Mouse (Mus musculus) kidney, embryonic 15.5 days (tissue): ENCODE measurements at regions not wholly inside any gene's neighbourhood (a gene's known extent, or its start where the extent isn't known, plus 50 kb on each side); places are given as distances from the start of the nearest gene placed in this dataset.

Experiments
- ATAC-seq: fragments of 200-750 bp; cut with Nextera tagmentation; replicated peaks from 2 replicates; pipeline ENCODE4 v1.8.0; 2017; ENCODE audit warnings: moderate TSS enrichment; ENCODE audit not compliant: low FRiP score
- H3K27ac ChIP-seq: fragments of 300-500 bp; sonication (generic); 2 replicates; pipeline ENCODE4 v1.5.1; 2015; ENCODE audit warnings: mild to moderate bottlenecking, inconsistent platforms
- H3K27me3 ChIP-seq: fragments of 300-500 bp; sonication (generic); 2 replicates; pipeline ENCODE4 v1.6.1; 2015; ENCODE audit warnings: inconsistent platforms
- H3K36me3 ChIP-seq: fragments of 300-500 bp; sonication (generic); 2 replicates; pipeline ENCODE4 v1.6.1; 2015; ENCODE audit warnings: inconsistent platforms
- H3K4me1 ChIP-seq: fragments of 300-500 bp; sonication (generic); 2 replicates; pipeline ENCODE4 v1.6.1; 2015; ENCODE audit warnings: inconsistent platforms
- H3K4me2 ChIP-seq: fragments of 300-500 bp; sonication (generic); 2 replicates; pipeline ENCODE4 v1.6.1; 2015; ENCODE audit warnings: moderate library complexity, mild to moderate bottlenecking, inconsistent platforms
- H3K4me3 ChIP-seq: fragments of 300-500 bp; sonication (generic); replicated peaks from 2 replicates; pipeline ENCODE4 v1.5.1; 2015; ENCODE audit warnings: mild to moderate bottlenecking, inconsistent platforms
- H3K9ac ChIP-seq: fragments of 300-500 bp; sonication (generic); 2 replicates; pipeline ENCODE4 v1.6.1; 2015; ENCODE audit warnings: mild to moderate bottlenecking, inconsistent platforms
- H3K9me3 ChIP-seq: fragments of 300-500 bp; sonication (generic); replicated peaks from 2 replicates; pipeline ENCODE4 v1.6.1; 2016; ENCODE audit warnings: inconsistent platforms
- WGBS: fragments of 180-500 bp; shearing (Covaris S2); methylation state at CpG from one replicate; pipeline ENCODE4 v1.1.7; 2015; ENCODE audit warnings: mixed read lengths; 5-methylcytosine and 5-hydroxymethylcytosine counted together

- no peak for ATAC-seq
- H3K36me3 ChIP-seq: no peaks in the 10 kb centered on the region
- H3K4me2 ChIP-seq: no peak overlapping the region
- H3K27ac ChIP-seq: no peak overlapping the region
- no peaks in the 10 kb centered on the region for H3K27me3 ChIP-seq
- H3K4me1 ChIP-seq: no peaks in the 10 kb centered on the region
- H3K9me3 ChIP-seq: no peaks in the 10 kb centered on the region
- H3K9ac ChIP-seq: no peak overlapping the region
- H3K4me3 ChIP-seq: no peak overlapping the region
These were observed 503.5 kb downstream of the Inhba start for GRCm38 (mm10) chr13:16515195-16515594.

DNA sequence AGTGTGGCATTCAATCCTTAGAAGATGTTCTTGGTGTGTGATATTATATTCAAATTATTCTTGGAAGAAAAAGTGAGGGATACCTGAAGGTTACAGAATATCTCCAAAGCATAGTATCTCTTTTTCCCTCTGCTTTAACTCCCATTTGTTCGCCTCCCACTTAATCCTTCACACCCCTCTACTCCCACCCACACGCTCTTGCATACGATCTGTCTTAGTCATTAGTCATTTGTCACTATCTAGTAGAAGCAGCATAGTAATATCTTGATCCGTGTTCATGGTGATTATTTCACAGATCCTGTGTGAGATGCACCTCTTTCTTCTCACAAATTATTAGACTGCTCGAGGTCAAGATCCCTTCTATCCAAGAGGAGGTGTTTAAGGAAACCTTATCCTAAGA lies 517.4 kb downstream of the Inhba start:
- no peak for ATAC-seq
- 40% methylated on average over 5 of the region's 5 CpGs for WGBS
- no peaks in the 10 kb centered on the region for H3K36me3 ChIP-seq

GRCm38 (mm10) chr13:16543771-16544170 lies 532.1 kb downstream of the Inhba start:
- Histone ChIP-seq H3K4me1 (no peaks in the 10 kb centered on the region), H3K36me3 (no peaks in the 10 kb centered on the region), H3K27ac (no peak overlapping the region), H3K9me3 (no peaks in the 10 kb centered on the region), H3K4me3 (no peak overlapping the region), H3K27me3 (no peaks in the 10 kb centered on the region), H3K4me2 (no peak overlapping the region), H3K9ac (no peak overlapping the region)
- 65% methylated on average over 5 of the region's 5 CpGs for WGBS
- ATAC-seq: no peak

More for the DNA sequence above, 517.4 kb downstream of the Inhba start:
- H3K27ac ChIP-seq: no peak overlapping the region
- no peaks in the 10 kb centered on the region for H3K9me3 ChIP-seq
- H3K9ac ChIP-seq: no peak overlapping the region
- H3K27me3 ChIP-seq: no peaks in the 10 kb centered on the region
- H3K4me1 ChIP-seq: no peaks in the 10 kb centered on the region
- H3K4me3 ChIP-seq: no peak overlapping the region
- no peak overlapping the region for H3K4me2 ChIP-seq

DNA sequence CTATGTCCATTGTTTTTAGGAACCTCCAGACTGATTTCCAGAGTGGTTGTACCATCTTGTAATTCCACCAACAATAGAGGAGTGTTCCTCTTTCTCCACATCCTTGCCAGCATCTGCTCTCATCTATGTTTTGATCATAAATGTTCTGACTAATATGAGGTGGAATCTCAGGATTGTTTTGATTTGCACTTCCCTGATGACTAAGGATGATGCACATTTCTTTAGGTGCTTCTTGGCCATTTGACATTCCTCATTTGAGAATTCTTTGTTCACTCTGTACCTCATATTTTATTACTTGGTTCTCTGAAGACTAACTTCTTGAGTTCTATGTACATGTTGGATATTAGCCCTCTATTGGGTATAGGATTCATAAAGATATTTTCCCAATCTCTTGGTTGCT lies 538.4 kb downstream of the Inhba start:
- Histone ChIP-seq H3K4me3 (no peak overlapping the region), H3K4me1 (no peaks in the 10 kb centered on the region), H3K9ac (no peak overlapping the region), H3K27ac (no peak overlapping the region), H3K36me3 (no peaks in the 10 kb centered on the region), H3K27me3 (no peaks in the 10 kb centered on the region), H3K9me3 (no peaks in the 10 kb centered on the region), H3K4me2 (no peak overlapping the region)
- no peak for ATAC-seq

DNA sequence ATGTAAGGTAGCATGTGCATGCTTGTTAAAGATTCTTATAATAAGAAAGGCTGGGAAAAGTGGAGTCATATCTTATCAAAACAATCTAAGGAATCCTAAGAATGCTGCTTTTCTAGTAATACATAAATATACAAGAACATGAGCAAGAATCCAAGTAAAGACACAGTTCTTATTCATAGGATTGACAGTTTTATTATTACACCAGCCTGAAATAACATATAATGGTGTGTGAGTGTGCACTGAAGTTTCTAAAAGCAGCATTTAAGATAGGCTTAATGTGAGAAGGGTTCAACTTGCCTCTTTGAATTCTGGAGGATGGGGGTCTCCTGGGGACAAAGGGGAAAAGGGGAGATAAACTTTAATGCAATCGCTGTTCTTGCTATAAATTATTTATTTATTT lies 553.3 kb downstream of the Inhba start:
- H3K9ac ChIP-seq: no peak overlapping the region
- H3K9me3 ChIP-seq: no peaks in the 10 kb centered on the region
- H3K4me1 ChIP-seq: no peaks in the 10 kb centered on the region
- H3K4me2 ChIP-seq: no peak overlapping the region
- H3K4me3 ChIP-seq: no peak overlapping the region
- no peaks in the 10 kb centered on the region for H3K27me3 ChIP-seq
- peak; percentile 70; the same call in 1 of the 2 replicates for ATAC-seq
- 42% methylated on average over 1 of the region's 1 CpGs for WGBS
- no peaks in the 10 kb centered on the region for H3K36me3 ChIP-seq
- no peak overlapping the region for H3K27ac ChIP-seq

GRCm38 (mm10) chr13:16574069-16574468 lies 562.4 kb downstream of the Inhba start:
- no peak overlapping the region for H3K27ac ChIP-seq
- 37% methylated on average over 4 of the region's 4 CpGs for whole genome bisulfite sequencing
- H3K36me3 ChIP-seq: no peaks in the 10 kb centered on the region
- no peaks in the 10 kb centered on the region for H3K9me3 ChIP-seq
- no peak overlapping the region for H3K9ac ChIP-seq
- no peak overlapping the region for H3K4me3 ChIP-seq
- no peaks in the 10 kb centered on the region for H3K27me3 ChIP-seq
- no peak for ATAC-seq
- no peak overlapping the region for H3K4me2 ChIP-seq
- no peaks in the 10 kb centered on the region for H3K4me1 ChIP-seq

GRCm38 (mm10) chr13:16586286-16586685 lies 574.6 kb downstream of the Inhba start:
- H3K27ac ChIP-seq: no peak overlapping the region
- no peaks in the 10 kb centered on the region for H3K36me3 ChIP-seq
- no peak overlapping the region for H3K9ac ChIP-seq
- H3K4me1 ChIP-seq: no peaks in the 10 kb centered on the region
- H3K4me2 ChIP-seq: no peak overlapping the region
- no peak overlapping the region for H3K4me3 ChIP-seq
- no peaks in the 10 kb centered on the region for H3K9me3 ChIP-seq
- no peaks in the 10 kb centered on the region for H3K27me3 ChIP-seq
- no peak for ATAC-seq

DNA sequence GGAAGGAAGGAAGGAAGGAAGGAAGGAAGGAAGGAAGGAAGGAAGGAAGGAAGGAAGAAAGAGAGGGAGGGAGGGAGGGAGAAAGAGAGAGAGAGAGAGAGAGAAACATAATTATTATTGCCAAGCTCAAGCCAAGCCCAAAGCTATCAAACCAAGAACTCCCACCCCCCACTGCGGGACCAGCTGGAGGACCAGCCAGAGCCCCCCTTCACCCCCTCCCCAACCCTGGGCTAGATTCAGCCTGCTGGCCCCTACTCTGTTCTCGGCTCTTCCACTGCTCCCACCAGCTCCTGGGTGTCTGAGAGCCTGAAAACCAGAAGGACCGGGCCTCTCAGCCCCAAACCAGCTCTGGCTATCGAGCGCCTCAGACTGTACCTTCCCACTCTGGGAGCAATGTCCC lies 608.1 kb downstream of the Inhba start:
- no peak overlapping the region for H3K27ac ChIP-seq
- H3K4me2 ChIP-seq: no peak overlapping the region
- no peaks in the 10 kb centered on the region for H3K36me3 ChIP-seq
- H3K4me1 ChIP-seq: no peaks in the 10 kb centered on the region
- no peaks in the 10 kb centered on the region for H3K27me3 ChIP-seq
- no peak overlapping the region for H3K9ac ChIP-seq
- H3K9me3 ChIP-seq: no peaks in the 10 kb centered on the region
- WGBS: 87% methylated on average over 5 of the region's 5 CpGs
- ATAC-seq: no peak
- H3K4me3 ChIP-seq: no peak overlapping the region

- Histone ChIP-seq H3K4me2 (no peak overlapping the region), H3K9me3 (no peaks in the 10 kb centered on the region), H3K27me3 (no peaks in the 10 kb centered on the region), H3K9ac (no peak overlapping the region), H3K27ac (no peak overlapping the region), H3K4me1 (no peaks in the 10 kb centered on the region), H3K36me3 (no peaks in the 10 kb centered on the region), H3K4me3 (no peak overlapping the region)
- WGBS: 22% methylated on average over 4 of the region's 4 CpGs
- ATAC-seq: no peak
These were observed 614.9 kb downstream of the Inhba start for GRCm38 (mm10) chr13:16626584-16626983.

DNA sequence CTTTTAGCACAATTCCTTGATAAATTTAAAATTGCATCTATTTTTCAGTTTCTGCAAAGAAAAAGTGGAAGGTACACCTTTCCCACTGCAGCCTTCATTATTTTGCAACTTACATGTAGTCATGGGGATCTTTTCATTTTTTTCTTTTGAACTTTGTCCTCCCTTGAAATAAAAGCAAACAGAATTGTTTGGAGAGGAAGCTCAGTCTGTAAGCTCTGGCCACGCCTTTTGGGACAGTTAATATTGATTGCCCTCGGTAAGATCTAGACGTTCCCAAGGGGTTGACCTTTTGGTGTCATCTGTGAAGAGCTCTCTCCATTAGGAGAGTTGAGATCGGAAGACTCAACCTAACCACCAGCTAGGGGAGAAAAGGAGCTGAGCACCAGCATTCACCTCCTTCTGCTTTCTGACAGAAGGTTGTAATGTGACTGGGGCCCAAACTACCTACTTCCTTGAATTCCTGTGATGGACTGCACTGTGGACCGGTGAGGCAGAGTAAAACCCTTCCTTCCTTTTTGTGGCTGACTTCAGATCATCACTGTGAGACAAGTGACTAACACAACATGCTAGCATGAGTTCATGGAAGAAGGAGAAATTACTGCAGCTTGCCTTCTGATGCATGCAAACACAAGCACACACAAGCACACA lies 621.9 kb downstream of the Inhba start:
- no peak for ATAC-seq

DNA sequence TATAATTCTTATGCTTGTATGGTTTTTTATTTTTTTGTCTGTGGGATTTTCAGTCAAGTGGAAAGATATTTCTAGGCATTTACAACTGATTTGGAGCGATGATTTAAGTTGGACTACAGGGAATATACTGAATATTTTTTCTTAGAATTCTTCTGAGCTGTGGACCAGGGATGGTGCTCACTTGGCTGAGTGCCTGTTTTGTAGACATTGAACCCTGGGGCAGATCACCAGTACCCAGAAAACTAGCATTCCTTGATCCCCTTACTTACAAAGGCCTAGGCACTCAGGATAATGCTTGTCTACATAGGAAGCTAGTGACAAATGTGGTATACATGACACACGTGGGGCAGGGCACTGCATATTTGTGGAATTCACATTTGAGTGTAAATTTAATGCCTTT lies 624.6 kb downstream of the Inhba start:
- Histone ChIP-seq H3K27ac (no peak overlapping the region), H3K4me1 (no peaks in the 10 kb centered on the region), H3K36me3 (no peaks in the 10 kb centered on the region), H3K9ac (no peak overlapping the region), H3K4me2 (no peak overlapping the region), H3K27me3 (no peaks in the 10 kb centered on the region), H3K4me3 (no peak overlapping the region), H3K9me3 (no peaks in the 10 kb centered on the region)
- ATAC-seq: no peak
- WGBS: 63% methylated on average over 2 of the region's 2 CpGs

More for the DNA sequence above, 621.9 kb downstream of the Inhba start:
- Histone ChIP-seq H3K4me3 (no peak overlapping the region), H3K36me3 (no peaks in the 10 kb centered on the region), H3K27ac (no peak overlapping the region), H3K4me1 (no peaks in the 10 kb centered on the region), H3K27me3 (no peaks in the 10 kb centered on the region), H3K9ac (no peak overlapping the region), H3K4me2 (no peak overlapping the region), H3K9me3 (no peaks in the 10 kb centered on the region)
- 41% methylated on average over 5 of the region's 5 CpGs for WGBS

GRCm38 (mm10) chr13:16641611-16642449 lies 630.2 kb downstream of the Inhba start:
- Histone ChIP-seq H3K36me3 (no peaks in the 10 kb centered on the region), H3K9me3 (no peaks in the 10 kb centered on the region), H3K4me3 (no peak overlapping the region), H3K4me1 (no peaks in the 10 kb centered on the region), H3K27ac (no peak overlapping the region), H3K27me3 (no peaks in the 10 kb centered on the region), H3K4me2 (no peak overlapping the region), H3K9ac (no peak overlapping the region)
- ATAC-seq: no peak
- WGBS: 33% methylated on average over 3 of the region's 3 CpGs
